In genomic region chr11:12037689-12038469, GRCm38 (mm10) we compare ENCODE assay signal across 9 mouse cellular contexts. TPM values are rescaled to one million over a fixed set of nuclear protein-coding genes. Genes with fewer than 3 reads are reported as not detected.
DNase-seq lines count a peak whose midpoint lies in the region; ATAC-seq lines count a peak whose summit lies in the region.
"Had no signal": no experiment of that assay in that cellular context is flagged by ENCODE, and none has a peak within 500 bp of the region (broad histone marks: within the 10 kb centered on the region; RNA-seq: fewer than 3 reads in every experiment).

No protein-coding gene starts in this region.

- no peaks in the 10 kb centered on the region for H3K36me3 ChIP-seq in heart, embryonic 13.5 days
- H3K36me3 ChIP-seq in hindbrain, embryonic 15.5 days: no peaks in the 10 kb centered on the region
- H3K36me3 ChIP-seq in midbrain, embryonic 13.5 days: no peaks in the 10 kb centered on the region

- DNase-seq in heart, postnatal 4 days: no peak
- peak; percentile 60 for DNase-seq in embryo, embryonic 9.5 days (ENCODE audit: extremely low spot score)
- DNase-seq in gastrocnemius, postnatal 4 days (ENCODE audit: low spot score in 2 of 2): no peak
- no peak for DNase-seq in left cerebral cortex, adult 11 months (ENCODE audit: low spot score)
- DNase-seq in right cerebral cortex, postnatal 10 days (ENCODE audit: low spot score in 2 of 2): no peak

- H3K9me3 ChIP-seq in heart, embryonic 13.5 days: no peaks in the 10 kb centered on the region
- no peaks in the 10 kb centered on the region for H3K9me3 ChIP-seq in hindbrain, embryonic 15.5 days
- H3K9me3 ChIP-seq in midbrain, embryonic 13.5 days: no peaks in the 10 kb centered on the region

- peaks cover 93% of the 10 kb centered on the region for H3K27me3 ChIP-seq in heart, embryonic 13.5 days (replicated peaks)
- peaks cover 92% of the 10 kb centered on the region for H3K27me3 ChIP-seq in hindbrain, embryonic 15.5 days
- peaks cover 99% of the 10 kb centered on the region for H3K27me3 ChIP-seq in midbrain, embryonic 13.5 days
- H3K27me3 ChIP-seq: CH12.LX had no signal

- H3K4me3 ChIP-seq in heart, embryonic 13.5 days: peak overlapping the region; percentile 78
- H3K4me3 ChIP-seq in hindbrain, embryonic 15.5 days: peak overlapping the region; percentile 44
- H3K4me3 ChIP-seq in midbrain, embryonic 13.5 days (replicated peaks): peak overlapping the region; percentile 59

- WGBS in heart, embryonic 13.5 days: 7% methylated on average over 48 of the region's 48 CpGs
- 6% methylated on average over 48 of the region's 48 CpGs for WGBS in hindbrain, embryonic 15.5 days
- WGBS in midbrain, embryonic 13.5 days: 3% methylated on average over 48 of the region's 48 CpGs

- H3K9ac ChIP-seq in heart, embryonic 13.5 days: peak overlapping the region; percentile 98
- H3K9ac ChIP-seq in hindbrain, embryonic 15.5 days: no peak overlapping the region
- peak overlapping the region; percentile 78; the same call in 1 of the 2 replicates for H3K9ac ChIP-seq in midbrain, embryonic 13.5 days (replicated peaks)

- peaks cover 15% of the 10 kb centered on the region for H3K4me1 ChIP-seq in heart, embryonic 13.5 days
- H3K4me1 ChIP-seq in hindbrain, embryonic 15.5 days (replicated peaks): peaks cover 17% of the 10 kb centered on the region
- peaks cover 12% of the 10 kb centered on the region for H3K4me1 ChIP-seq in midbrain, embryonic 13.5 days (replicated peaks)

- H3K4me2 ChIP-seq in heart, embryonic 13.5 days: peak overlapping the region; percentile 71
- H3K4me2 ChIP-seq in hindbrain, embryonic 15.5 days: peak overlapping the region; percentile 60
- H3K4me2 ChIP-seq in midbrain, embryonic 13.5 days (replicated peaks): peak overlapping the region; percentile 58

- H3K27ac ChIP-seq in heart, embryonic 13.5 days (replicated peaks): peak overlapping the region; percentile 95
- no peak overlapping the region; the same call in 1 of the 2 replicates for H3K27ac ChIP-seq in hindbrain, embryonic 15.5 days (replicated peaks)
- peak overlapping the region; percentile 68 for H3K27ac ChIP-seq in midbrain, embryonic 13.5 days

- ATAC-seq in heart, embryonic 13.5 days (ENCODE audit: extremely low read depth, insufficient number of reproducible peaks, low FRiP score, low TSS enrichment): no peak
- ATAC-seq in hindbrain, embryonic 15.5 days (ENCODE audit: low FRiP score, low read depth): no peak; the same call in 1 of the 2 replicates
- ATAC-seq in midbrain, embryonic 13.5 days: no peak; the same call in none of the 2 replicates

RNA-seq across cellular contexts. Expression of gene Grb10, which starts 0.6 kb away (rescaled TPM):
- 494 and 545 TPM in 2 replicates for polyA plus RNA-seq in heart, embryonic 13.5 days (2015; fragmentation: Nextera tagmentation; extraction: Ambion mirVana)
- total RNA-seq in heart, postnatal 4 days (2021): 100 to 1,000 TPM; 356 to 401 TPM
- polyA plus RNA-seq in hindbrain, embryonic 15.5 days (2015; fragmentation: Nextera tagmentation; extraction: Ambion mirVana): 87.1 and 94.7 TPM in 2 replicates
- 132 and 149 TPM in 2 replicates for polyA plus RNA-seq in midbrain, embryonic 13.5 days (2015; fragmentation: Nextera tagmentation; extraction: Ambion mirVana)
- 100 to 1,000 TPM; 778 to 813 TPM for total RNA-seq in gastrocnemius, postnatal 4 days (2021)
